ENCODE assay signal across 16 mouse cellular contexts in genomic region chr1:127989387-127989786, GRCm38 (mm10).
DNase-seq lines count a peak whose midpoint lies in the region; ATAC-seq and TF ChIP-seq lines count a peak whose summit lies in the region.
"Had no signal": no experiment of that assay in that cellular context is flagged by ENCODE, and none has a peak within 500 bp of the region (broad histone marks: within the 10 kb centered on the region; RNA-seq: fewer than 3 reads in every experiment).

No protein-coding gene starts in this region.

- H3K4me2 ChIP-seq in forebrain, postnatal 0 days (ENCODE audit: low read depth) = no peak overlapping the region
- H3K4me2 ChIP-seq in forebrain, embryonic 14.5 days (ENCODE audit: low read length) = no peak overlapping the region
- H3K4me2 ChIP-seq in heart, postnatal 0 days (ENCODE audit: low read depth, low read length) = no peak overlapping the region
- no peak overlapping the region for H3K4me2 ChIP-seq in liver, postnatal 0 days (ENCODE audit: low read depth, low read length)
- H3K4me2 ChIP-seq: embryonic facial prominence, embryonic 15.5 days; limb, embryonic 15.5 days had no signal

- no peaks in the 10 kb centered on the region for H3K27me3 ChIP-seq in forebrain, postnatal 0 days (ENCODE audit: insufficient read depth, low read length)
- H3K27me3 ChIP-seq in forebrain, embryonic 14.5 days (replicated peaks; ENCODE audit: control insufficient read depth, insufficient read depth, low read length) = no peaks in the 10 kb centered on the region
- no peaks in the 10 kb centered on the region for H3K27me3 ChIP-seq in heart, postnatal 0 days (ENCODE audit: control insufficient read depth, insufficient read depth, low read length)
- no peaks in the 10 kb centered on the region for H3K27me3 ChIP-seq in liver, postnatal 0 days (ENCODE audit: insufficient read depth, low read length)
- H3K27me3 ChIP-seq: embryonic facial prominence, embryonic 15.5 days; limb, embryonic 15.5 days had no signal

- ATAC-seq in forebrain, postnatal 0 days = no peak
- no peak for ATAC-seq in forebrain, embryonic 14.5 days
- peak; percentile 31; the same call in 1 of the 2 replicates for ATAC-seq in heart, postnatal 0 days (ENCODE audit: insufficient read depth, low read depth)
- ATAC-seq in liver, postnatal 0 days = no peak
- ATAC-seq: activated CD4-positive, CD25-positive, alpha-beta regulatory T cell, adult 4 months; inflammation-experienced regulatory T-cells, adult 6 months had no signal

- H3K4me3 ChIP-seq in forebrain, postnatal 0 days (ENCODE audit: low read depth, low read length) = no peak overlapping the region
- H3K4me3 ChIP-seq in forebrain, embryonic 14.5 days (ENCODE audit: low read depth, low read length) = no peak overlapping the region
- no peak overlapping the region for H3K4me3 ChIP-seq in heart, postnatal 0 days (ENCODE audit: low read depth, low read length)
- H3K4me3 ChIP-seq in liver, postnatal 0 days (ENCODE audit: low read depth, low read length) = no peak overlapping the region
- H3K4me3 ChIP-seq: embryonic facial prominence, embryonic 15.5 days; left cerebral cortex, adult 2 months; limb, embryonic 15.5 days; midbrain, embryonic 10.5 days had no signal

- TF ChIP-seq EP300 in heart, postnatal 0 days (IDR thresholded peaks at IDR 0.05; ENCODE audit: low read depth) = no peak
- no peak for TF ChIP-seq EP300 in liver, postnatal 0 days (IDR thresholded peaks at IDR 0.05; ENCODE audit: low read depth)

- no peak overlapping the region for H3K9ac ChIP-seq in forebrain, postnatal 0 days
- H3K9ac ChIP-seq in forebrain, embryonic 14.5 days (ENCODE audit: low read length) = no peak overlapping the region
- H3K9ac ChIP-seq in heart, postnatal 0 days (replicated peaks; ENCODE audit: low read depth, low read length) = no peak overlapping the region
- H3K9ac ChIP-seq in liver, postnatal 0 days (replicated peaks) = no peak overlapping the region
- H3K9ac ChIP-seq: embryonic facial prominence, embryonic 15.5 days; limb, embryonic 15.5 days had no signal

- TF ChIP-seq CTCF in forebrain, postnatal 0 days (IDR thresholded peaks at IDR 0.05; ENCODE audit: low read depth) = no peak
- no peak for TF ChIP-seq CTCF in heart, postnatal 0 days (IDR thresholded peaks at IDR 0.05; ENCODE audit: low read depth)
- TF ChIP-seq CTCF in liver, postnatal 0 days (IDR thresholded peaks at IDR 0.05; ENCODE audit: low read depth) = no peak

- 73% methylated on average over 4 of the region's 4 CpGs for WGBS in forebrain, postnatal 0 days
- 79% methylated on average over 4 of the region's 4 CpGs for WGBS in forebrain, embryonic 14.5 days
- 76% methylated on average over 4 of the region's 4 CpGs for WGBS in heart, postnatal 0 days
- 68% methylated on average over 4 of the region's 4 CpGs for WGBS in liver, postnatal 0 days (ENCODE audit: insufficient replicate concordance)

- intact Hi-C loops in heart, postnatal 25 days (cut with DNase I) = no loop called here

- H3K4me1 ChIP-seq in forebrain, postnatal 0 days (ENCODE audit: insufficient read depth) = peaks cover 17% of the 10 kb centered on the region
- 0 out of 2 replicates have a peak, but pooled peaks cover 2% of the 10 kb centered on the region for H3K4me1 ChIP-seq in forebrain, embryonic 14.5 days (ENCODE audit: control insufficient read depth, insufficient read depth, low read length)
- peaks cover 13% of the 10 kb centered on the region for H3K4me1 ChIP-seq in heart, postnatal 0 days (ENCODE audit: control insufficient read depth, insufficient read depth)
- peaks cover 9% of the 10 kb centered on the region for H3K4me1 ChIP-seq in liver, postnatal 0 days (ENCODE audit: insufficient read depth)
- H3K4me1 ChIP-seq: limb, embryonic 15.5 days had no signal

- H3K9me3 ChIP-seq in forebrain, postnatal 0 days (ENCODE audit: low read length) = no peaks in the 10 kb centered on the region
- H3K9me3 ChIP-seq in forebrain, embryonic 14.5 days (replicated peaks; ENCODE audit: control insufficient read depth, low read length) = no peaks in the 10 kb centered on the region
- no peaks in the 10 kb centered on the region for H3K9me3 ChIP-seq in heart, postnatal 0 days (replicated peaks; ENCODE audit: control insufficient read depth, low read length)
- no peaks in the 10 kb centered on the region for H3K9me3 ChIP-seq in liver, postnatal 0 days (ENCODE audit: low read length)
- H3K9me3 ChIP-seq: embryonic facial prominence, embryonic 15.5 days; limb, embryonic 15.5 days; midbrain, embryonic 10.5 days had no signal

- DNase-seq in forebrain, postnatal 0 days = no peak
- DNase-seq in forebrain, embryonic 14.5 days (ENCODE audit: low spot score) = no peak
- DNase-seq in heart, postnatal 0 days (ENCODE audit: low spot score) = no peak
- no peak for DNase-seq in heart, postnatal 25 days (ENCODE audit: low spot score)
- DNase-seq in liver, postnatal 0 days = no peak
- DNase-seq in liver = no peak
- DNase-seq in right cerebral cortex, postnatal 10 days (ENCODE audit: low spot score in 2 of 2) = no peak
- DNase-seq: kidney, postnatal 4 days; lung, adult 18-20 months; right cerebral cortex, postnatal 14 days had no signal

- 0 out of 2 replicates have a peak overlapping the region, but pooled peaks have one; percentile 79 for H3K27ac ChIP-seq in forebrain, postnatal 0 days (ENCODE audit: low read depth, low read length)
- no peak overlapping the region for H3K27ac ChIP-seq in forebrain, embryonic 14.5 days (ENCODE audit: low read depth, low read length)
- H3K27ac ChIP-seq in heart, postnatal 0 days (ENCODE audit: low read depth) = peak overlapping the region; percentile 75
- H3K27ac ChIP-seq in liver, postnatal 0 days (ENCODE audit: low read depth) = peak overlapping the region; percentile 56; the same call in 1 of the 2 replicates
- H3K27ac ChIP-seq: embryonic facial prominence, embryonic 15.5 days; limb, embryonic 15.5 days; midbrain, embryonic 10.5 days had no signal

- no peaks in the 10 kb centered on the region for H3K36me3 ChIP-seq in forebrain, postnatal 0 days (ENCODE audit: insufficient read depth)
- H3K36me3 ChIP-seq in forebrain, embryonic 14.5 days (ENCODE audit: control insufficient read depth, insufficient read depth, low read length) = no peaks in the 10 kb centered on the region
- no peaks in the 10 kb centered on the region for H3K36me3 ChIP-seq in heart, postnatal 0 days (replicated peaks; ENCODE audit: control insufficient read depth, insufficient read depth, low read length)
- no peaks in the 10 kb centered on the region for H3K36me3 ChIP-seq in liver, postnatal 0 days (replicated peaks; ENCODE audit: insufficient read depth, low read length)
- H3K36me3 ChIP-seq: embryonic facial prominence, embryonic 15.5 days had no signal
